Mouse (Mus musculus) kidney, postnatal 10 days (tissue): ENCODE data around the gene Pcnx3.

Experiments
- DNase-seq: peaks from one replicate; pipeline ENCODE4 v3.0.0; 2021; ENCODE audit warnings: mixed read lengths

Gene Pcnx3

DNA sequence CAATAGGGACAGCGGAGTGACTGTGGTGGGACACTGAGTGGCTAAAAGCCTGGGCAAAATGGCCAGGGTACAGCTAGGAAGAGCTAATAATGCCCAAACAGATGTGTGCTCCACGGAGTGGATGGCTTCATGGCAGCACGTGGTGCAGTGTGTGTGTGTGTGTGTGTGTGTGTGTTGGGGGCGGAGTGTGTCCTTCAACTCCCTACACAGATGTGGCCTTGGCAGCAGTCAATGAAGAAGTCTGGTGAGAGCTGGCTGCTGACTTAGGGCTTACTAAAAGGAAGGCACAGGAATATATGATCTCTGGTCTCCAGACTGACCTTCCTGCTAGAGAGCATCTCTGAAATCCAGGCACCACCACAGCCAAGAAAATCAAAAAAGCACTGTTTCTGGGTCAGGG lies 20.3 kb downstream of the Pcnx3 start:
- no peak for DNase-seq

DNA sequence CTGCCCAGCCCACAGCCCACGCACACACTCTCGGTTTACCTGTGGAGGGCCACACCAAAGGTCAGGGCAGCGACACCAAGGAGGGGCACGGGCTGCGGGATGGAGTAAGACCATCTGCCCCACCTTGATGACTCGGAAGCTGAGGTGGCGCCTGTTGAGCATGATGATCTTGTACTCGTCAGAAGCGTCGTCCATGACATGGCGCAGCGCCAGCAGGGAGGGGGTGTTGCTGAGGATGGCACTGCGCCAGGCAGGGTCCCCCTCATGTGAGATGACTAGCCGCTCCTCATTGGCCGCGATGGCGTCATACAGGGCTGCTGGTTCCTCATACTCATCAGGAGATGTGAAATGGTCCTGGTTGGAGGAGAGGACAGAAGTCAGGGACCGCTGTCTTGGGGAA lies 22.3 kb downstream of the Pcnx3 start:
- no peak for DNase-seq

- no peak for DNase-seq
Measured at GRCm38 (mm10) chr19:5665465-5665864, 23.2 kb downstream of the Pcnx3 start.

DNA sequence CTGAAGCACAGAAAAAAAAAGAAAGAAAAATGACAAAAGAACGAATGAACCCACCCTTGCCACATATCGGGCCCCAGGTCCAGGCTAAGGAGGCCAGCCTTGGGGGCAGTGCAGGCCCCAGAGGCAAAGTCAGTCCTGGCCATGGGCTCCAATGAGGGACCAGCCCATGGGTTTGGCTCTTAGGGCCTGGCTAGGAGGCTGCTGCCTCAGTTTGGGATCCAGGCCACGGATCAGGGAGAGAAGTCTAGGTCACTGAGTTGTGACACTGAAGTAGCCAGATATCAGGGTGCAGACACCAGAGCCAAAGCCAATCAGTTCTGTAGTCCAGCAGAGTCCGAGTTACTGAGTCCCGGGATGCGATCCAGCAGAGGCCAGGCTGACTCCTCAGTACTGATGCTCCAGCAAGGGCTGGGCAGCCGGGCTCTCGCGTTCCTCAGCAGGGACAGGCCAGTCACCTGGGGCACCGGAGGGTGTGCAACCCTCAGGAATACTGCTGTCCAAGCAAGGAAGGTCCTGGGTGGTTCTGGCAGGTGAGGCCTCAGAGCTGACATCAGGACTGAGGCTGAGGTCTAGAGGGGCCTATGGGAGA lies 23.9 kb downstream of the Pcnx3 start:
- no peak for DNase-seq

DNA sequence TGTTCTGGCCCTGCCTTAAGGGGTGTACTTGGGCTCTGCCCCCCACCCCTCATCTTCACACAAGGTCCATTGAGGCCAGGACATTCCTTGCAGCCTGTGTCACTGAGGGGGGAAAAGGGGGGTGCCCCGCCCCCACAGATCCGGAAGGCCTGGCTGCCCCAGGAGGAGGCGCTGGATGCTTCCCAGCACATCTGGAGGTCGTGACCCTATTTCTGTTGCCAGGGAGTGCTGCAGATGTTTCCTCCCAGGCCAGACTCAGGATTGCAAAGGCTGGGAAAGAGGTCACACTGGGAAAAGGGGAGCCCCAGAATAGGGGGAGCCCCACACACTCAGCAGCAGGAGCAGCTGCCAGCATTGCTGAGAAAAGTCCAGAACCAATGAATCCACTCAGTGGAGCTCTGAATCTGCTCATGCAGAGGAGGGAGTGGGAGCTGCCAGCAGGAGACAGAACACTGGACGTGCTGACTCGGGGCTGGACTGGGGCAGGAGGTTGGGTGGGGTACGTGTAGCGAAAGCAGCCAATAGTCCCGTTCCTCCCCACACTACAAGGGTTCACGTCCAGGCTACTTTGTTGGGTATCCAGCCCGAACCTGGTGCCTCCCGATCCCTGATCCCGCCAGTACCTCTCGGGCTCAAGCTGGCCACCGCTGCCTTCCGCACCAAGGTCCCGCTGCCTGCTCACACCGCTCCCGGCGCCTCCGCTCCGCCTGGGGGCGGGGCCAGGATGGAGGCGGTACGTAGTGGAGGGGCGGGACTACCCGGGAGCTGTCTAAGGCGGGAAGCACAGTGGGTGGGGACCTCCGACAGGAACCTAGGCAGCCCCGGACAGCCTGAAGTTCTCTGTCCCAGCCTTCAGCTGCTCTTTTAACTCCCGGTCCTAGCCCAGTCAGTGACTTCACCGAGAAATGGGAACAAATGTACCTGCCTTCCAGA lies 25.5 kb downstream of the Pcnx3 start, which contains the start of gene Sipa1:
Sipa1 (minus strand) TSS at position 727 of the 933 bp plus-strand sequence.
- DNase-seq, result peak; percentile 97

- DNase-seq, result no peak
Measured at GRCm38 (mm10) chr19:5662310-5662709, 26.4 kb downstream of the Pcnx3 start.

DNA sequence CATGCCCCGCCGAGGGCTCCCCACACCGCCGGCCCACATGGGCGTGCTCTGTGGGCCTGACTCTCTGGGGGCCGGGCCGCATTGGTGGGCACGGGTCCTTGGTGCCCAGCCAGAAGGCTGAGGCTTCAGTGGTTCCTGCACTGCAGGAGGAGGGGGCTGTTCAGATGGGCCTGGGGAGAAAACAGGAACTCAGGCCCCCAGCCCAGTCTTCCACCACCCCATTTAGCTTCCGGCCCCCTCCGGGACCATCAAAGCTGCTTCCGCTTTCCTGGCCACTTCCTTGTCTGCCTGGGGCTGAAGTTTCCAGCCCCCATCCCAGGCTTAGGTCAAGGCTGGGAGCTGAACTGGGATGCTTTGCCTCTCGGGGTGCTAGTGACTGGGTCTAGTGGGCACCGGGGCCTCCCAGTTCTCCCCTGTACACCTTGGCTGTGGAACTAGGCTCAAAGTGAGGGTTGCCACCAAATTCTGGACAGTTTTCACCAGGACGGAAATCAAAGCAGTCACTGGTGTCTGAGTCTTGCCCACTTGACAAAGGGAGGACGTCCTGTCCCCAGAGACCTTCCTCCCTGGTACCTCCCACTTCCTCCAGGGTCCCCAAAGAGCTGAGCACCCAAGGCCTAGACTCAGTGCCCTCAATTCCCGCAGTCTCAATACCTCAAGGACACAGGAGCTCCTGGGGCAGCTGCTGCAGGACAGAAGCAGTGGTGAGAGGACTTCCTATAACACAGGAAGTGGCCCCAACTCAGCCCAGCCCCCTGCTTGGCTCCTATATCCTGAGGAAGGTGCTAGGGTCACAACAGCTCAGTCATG lies 27.6 kb downstream of the Pcnx3 start:
- DNase-seq, result peak; percentile 68

- DNase-seq, result no peak
Measured at GRCm38 (mm10) chr19:5654720-5655298, 33.9 kb downstream of the Pcnx3 start.

GRCm38 (mm10) chr19:5653969-5654719 lies 34.6 kb downstream of the Pcnx3 start:
- DNase-seq, result no peak

GRCm38 (mm10) chr19:5652570-5652969 lies 36.1 kb downstream of the Pcnx3 start:
- DNase-seq, result no peak

GRCm38 (mm10) chr19:5651502-5652274 lies 37.0 kb downstream of the Pcnx3 start:
- DNase-seq, result no peak

DNA sequence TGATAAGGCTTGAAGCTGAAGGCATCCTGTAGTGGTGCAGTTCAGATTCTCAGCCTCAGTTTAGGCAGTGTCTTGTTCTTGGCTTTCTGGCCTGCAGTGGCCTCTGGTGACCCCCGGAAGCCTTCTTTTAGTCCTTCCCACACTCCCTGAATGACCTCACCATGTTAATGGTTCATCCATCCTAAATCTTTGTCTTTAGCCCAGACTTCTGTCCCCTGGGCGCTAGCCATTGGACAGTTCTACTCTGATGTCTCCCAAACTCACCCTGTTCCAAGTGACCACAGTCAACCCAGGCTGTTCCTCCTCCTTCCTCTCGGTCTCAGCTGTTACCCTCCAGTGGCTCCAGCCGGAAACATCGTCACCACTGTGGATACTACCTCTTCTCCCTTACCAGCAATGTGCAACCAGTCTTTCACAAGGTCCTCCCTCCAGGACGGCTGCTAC lies 39.4 kb downstream of the Pcnx3 start:
- DNase-seq, result peak; percentile 63

GRCm38 (mm10) chr19:5648401-5649297 lies 40.1 kb downstream of the Pcnx3 start:
- DNase-seq, result peak; percentile 86

GRCm38 (mm10) chr19:5647791-5648190 lies 40.9 kb downstream of the Pcnx3 start:
- no peak for DNase-seq

- DNase-seq, result no peak
Measured at GRCm38 (mm10) chr19:5646731-5647330, 41.9 kb downstream of the Pcnx3 start.

GRCm38 (mm10) chr19:5645280-5645679 lies 43.4 kb downstream of the Pcnx3 start:
- DNase-seq, result no peak

DNA sequence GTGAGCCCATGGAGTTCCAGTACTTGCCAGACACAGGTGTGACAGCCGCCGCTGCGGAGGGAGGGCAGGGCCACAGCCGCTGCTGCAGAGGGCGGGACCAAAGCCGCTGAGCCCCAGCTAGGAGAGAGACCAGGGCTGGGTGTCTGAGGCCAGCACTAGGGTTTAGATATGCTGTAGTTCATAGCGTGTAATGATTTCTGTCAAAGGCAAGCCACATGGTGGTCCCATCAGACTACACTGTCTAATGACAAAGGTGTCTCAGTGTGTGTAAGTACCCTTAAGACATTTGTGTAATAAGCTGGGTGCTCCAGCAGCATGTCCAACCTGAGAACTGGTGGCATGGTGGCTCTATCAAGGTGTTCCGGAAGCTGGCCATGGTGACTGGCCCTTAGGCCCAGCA lies 47.1 kb downstream of the Pcnx3 start:
- no peak for DNase-seq

- DNase-seq, result no peak
Measured at GRCm38 (mm10) chr19:5641021-5641420, 47.7 kb downstream of the Pcnx3 start.

GRCm38 (mm10) chr19:5640339-5640738 lies 48.4 kb downstream of the Pcnx3 start:
- DNase-seq, result no peak
